Mouse (Mus musculus) MEL (cell line): ENCODE measurements around the gene Gngt2. TPM values are rescaled to one million over a fixed set of nuclear protein-coding genes. Genes with fewer than 3 reads are reported as not detected.

Source experiments
- DNase-seq: peaks from one replicate; pipeline ENCODE4 v3.0.0; 2011; ENCODE audit warnings: low read depth, low spot score
- H3K27ac ChIP-seq: 2 replicates; pipeline ENCODE4 v1.5.1; 2012; ENCODE audit warnings: low read depth, mild to moderate bottlenecking, control low read depth, low read length, moderate library complexity; ENCODE audit not compliant: control insufficient read depth
- H3K27me3 ChIP-seq, 2 experiments: fragments of 150-350 bp in 1 of 2; sonication (generic) in 1 of 2; 2 replicates each; pipeline ENCODE4 v1.6.1; 2012; ENCODE audit warnings: low read length in 2 of 2, mild to moderate bottlenecking in 2 of 2, improper control_type of control experiment in 1 of 2, moderate library complexity in 1 of 2; ENCODE audit not compliant: insufficient read depth in 2 of 2, control insufficient read depth in 1 of 2
- H3K36me3 ChIP-seq, 2 experiments: 2 replicates each; pipeline ENCODE4 v1.6.1; 2012 to 2014; ENCODE audit warnings: low read length in 2 of 2, improper control_type of control experiment in 1 of 2, inconsistent platforms in 1 of 2, mild to moderate bottlenecking in 1 of 2; ENCODE audit not compliant: insufficient read depth in 2 of 2, control insufficient read depth in 1 of 2
- H3K4me1 ChIP-seq, 2 experiments: fragments of 150-350 bp in 1 of 2; sonication (generic) in 1 of 2; 2 replicates each; pipeline ENCODE4 v1.6.1; 2012; ENCODE audit warnings: low read length in 2 of 2, improper control_type of control experiment in 1 of 2, mild to moderate bottlenecking in 1 of 2; ENCODE audit not compliant: insufficient read depth in 2 of 2, control insufficient read depth in 1 of 2
- H3K4me3 ChIP-seq, 2 experiments: fragments of 150-350 bp in 1 of 2; sonication (generic) in 1 of 2; 2 replicates each; pipeline ENCODE4 v1.5.1; 2012; ENCODE audit warnings: low read depth in 2 of 2, low read length in 2 of 2, mild to moderate bottlenecking in 2 of 2, moderate library complexity in 2 of 2, control low read depth in 1 of 2, improper control_type of control experiment in 1 of 2; ENCODE audit not compliant: control insufficient read depth in 1 of 2, insufficient read depth in 1 of 2
- H3K79me2 ChIP-seq: 2 replicates; pipeline ENCODE4 v1.6.1; 2012; ENCODE audit warnings: mild to moderate bottlenecking, low read length, moderate library complexity; ENCODE audit not compliant: control insufficient read depth, poor library complexity, insufficient read depth
- H3K9ac ChIP-seq: 2 replicates; pipeline ENCODE4 v1.6.1; 2012; ENCODE audit warnings: low read depth, mild to moderate bottlenecking, control low read depth, low read length, moderate library complexity; ENCODE audit not compliant: control insufficient read depth, poor library complexity, severe bottlenecking
- H3K9me3 ChIP-seq: fragments of 150-350 bp; sonication (generic); replicated peaks from 2 replicates; pipeline ENCODE4 v1.6.1; 2012; ENCODE audit warnings: mild to moderate bottlenecking, low read length, improper control_type of control experiment, moderate library complexity; ENCODE audit not compliant: insufficient read depth
- BHLHE40 ChIP-seq: IDR thresholded peaks from 2 replicates; pipeline ENCODE4 v1.6.1; 2012; ENCODE audit warnings: low read depth, mild to moderate bottlenecking, inconsistent platforms, low read length, improper control_type of control experiment, borderline replicate concordance
- CHD1 ChIP-seq: IDR thresholded peaks from 2 replicates; pipeline ENCODE4 v1.6.1; 2012; ENCODE audit warnings: low read depth, mild to moderate bottlenecking, inconsistent platforms, low read length, improper control_type of control experiment
- CTCF ChIP-seq, 3 experiments: IDR thresholded peaks in 2 of 3; conservative IDR thresholded peaks in 1 of 3; 2 replicates each; pipeline ENCODE4 v1.5.1; 2011 to 2012; ENCODE audit warnings: low read length in 3 of 3, low read depth in 2 of 3, mild to moderate bottlenecking in 2 of 3, improper control_type of control experiment in 1 of 3, inconsistent platforms in 1 of 3, mixed read lengths in 1 of 3, moderate library complexity in 1 of 3; ENCODE audit not compliant: control insufficient read depth in 1 of 3, insufficient read depth in 1 of 3, poor library complexity in 1 of 3, severe bottlenecking in 1 of 3
- E2F4 ChIP-seq: IDR thresholded peaks from 2 replicates; pipeline ENCODE4 v1.6.1; 2011; ENCODE audit warnings: low read depth, low read length, improper control_type of control experiment, borderline replicate concordance
- ELF1 ChIP-seq: IDR thresholded peaks from 2 replicates; pipeline ENCODE4 v1.6.1; 2014; ENCODE audit warnings: low read depth, mild to moderate bottlenecking, inconsistent platforms, low read length, improper control_type of control experiment, moderate library complexity
- EP300 ChIP-seq, 2 experiments: IDR thresholded peaks; 2 replicates each; pipeline ENCODE4 v1.6.1; 2011; ENCODE audit warnings: improper control_type of control experiment in 2 of 2, low read length in 2 of 2, low read depth in 1 of 2, mild to moderate bottlenecking in 1 of 2
- HCFC1 ChIP-seq: IDR thresholded peaks from 2 replicates; pipeline ENCODE4 v1.6.1; 2012; ENCODE audit warnings: low read depth, mild to moderate bottlenecking, inconsistent platforms, low read length, improper control_type of control experiment, moderate library complexity
- JUND ChIP-seq: IDR thresholded peaks from 2 replicates; pipeline ENCODE4 v1.6.1; 2011; ENCODE audit warnings: low read depth, mild to moderate bottlenecking, improper control_type of control experiment, low read length
- KAT2A ChIP-seq: conservative IDR thresholded peaks from 2 replicates; pipeline ENCODE4 v1.6.1; 2012; ENCODE audit warnings: low read depth, low read length, improper control_type of control experiment, inconsistent platforms
- MAZ ChIP-seq: IDR thresholded peaks from 2 replicates; pipeline ENCODE4 v1.6.1; 2012; ENCODE audit warnings: low read depth, mild to moderate bottlenecking, inconsistent platforms, low read length, improper control_type of control experiment
- MYB ChIP-seq: IDR thresholded peaks from 2 replicates; pipeline ENCODE4 v1.6.1; 2011; ENCODE audit warnings: mild to moderate bottlenecking, low read depth, low read length, improper control_type of control experiment
- MYC ChIP-seq: IDR thresholded peaks from 2 replicates; pipeline ENCODE4 v1.6.1; 2011; ENCODE audit warnings: low read depth, mild to moderate bottlenecking, low read length, improper control_type of control experiment, moderate library complexity
- NELFE ChIP-seq: IDR thresholded peaks from 2 replicates; pipeline ENCODE4 v1.6.1; 2011; ENCODE audit warnings: low read depth, low read length, improper control_type of control experiment
- NRF1 ChIP-seq: IDR thresholded peaks from 2 replicates; pipeline ENCODE4 v1.6.1; 2014; ENCODE audit warnings: low read depth, mild to moderate bottlenecking, inconsistent platforms, low read length, improper control_type of control experiment, moderate library complexity; ENCODE audit not compliant: poor library complexity, insufficient read depth, severe bottlenecking
- POLR2A ChIP-seq, 2 experiments: IDR thresholded peaks; 2 replicates each; pipeline ENCODE4 v1.6.1; 2011 to 2012; ENCODE audit warnings: low read length in 2 of 2, mild to moderate bottlenecking in 2 of 2, control low read depth in 1 of 2, improper control_type of control experiment in 1 of 2, low read depth in 1 of 2, moderate library complexity in 1 of 2; ENCODE audit not compliant: control insufficient read depth in 1 of 2, insufficient read depth in 1 of 2, poor library complexity in 1 of 2
- POLR2AphosphoS2 ChIP-seq: IDR thresholded peaks from 2 replicates; pipeline ENCODE4 v1.6.1; 2011; ENCODE audit warnings: low read length, improper control_type of control experiment
- POLR2AphosphoS5 ChIP-seq: IDR thresholded peaks from 2 replicates; pipeline ENCODE4 v1.6.1; 2012; ENCODE audit warnings: low read depth, borderline replicate concordance, mild to moderate bottlenecking, inconsistent platforms, low read length, moderate library complexity, mixed read lengths
- RCOR1 ChIP-seq: IDR thresholded peaks from 2 replicates; pipeline ENCODE4 v1.6.1; 2012; ENCODE audit warnings: low read depth, mild to moderate bottlenecking, inconsistent platforms, low read length, improper control_type of control experiment
- SIN3A ChIP-seq: IDR thresholded peaks from 2 replicates; pipeline ENCODE4 v1.6.1; 2012; ENCODE audit warnings: low read length, improper control_type of control experiment, inconsistent platforms
- SMC3 ChIP-seq: IDR thresholded peaks from 2 replicates; pipeline ENCODE4 v1.6.1; 2011; ENCODE audit warnings: low read depth, low read length, improper control_type of control experiment
- TAL1 ChIP-seq: IDR thresholded peaks from 2 replicates; pipeline ENCODE4 v1.6.1; 2012; ENCODE audit warnings: mild to moderate bottlenecking, inconsistent platforms, low read length, moderate library complexity, mixed read lengths
- TBP ChIP-seq: IDR thresholded peaks from 2 replicates; pipeline ENCODE4 v1.8.0; 2011; ENCODE audit warnings: low read depth, low read length, improper control_type of control experiment
- TCF12 ChIP-seq: IDR thresholded peaks from 2 replicates; pipeline ENCODE4 v1.6.1; 2014; ENCODE audit warnings: low read depth, mild to moderate bottlenecking, inconsistent platforms, low read length, improper control_type of control experiment, moderate library complexity
- USF2 ChIP-seq, 2 experiments: IDR thresholded peaks; 2 replicates each; pipeline ENCODE4 v1.6.1; 2011 to 2012; ENCODE audit warnings: improper control_type of control experiment in 2 of 2, low read length in 2 of 2, borderline replicate concordance in 1 of 2, inconsistent platforms in 1 of 2, low read depth in 1 of 2, mild to moderate bottlenecking in 1 of 2; ENCODE audit not compliant: insufficient read depth in 1 of 2
- ZC3H11A ChIP-seq: IDR thresholded peaks from 2 replicates; pipeline ENCODE4 v1.6.1; 2012; ENCODE audit warnings: low read depth, mild to moderate bottlenecking, inconsistent platforms, low read length, improper control_type of control experiment
- ZMIZ1 ChIP-seq: IDR thresholded peaks from 2 replicates; pipeline ENCODE4 v1.6.1; 2012; ENCODE audit warnings: low read depth, mild to moderate bottlenecking, inconsistent platforms, low read length, improper control_type of control experiment, moderate library complexity
- polyA plus RNA-seq, 2 experiments: library from polyadenylated mRNA; stranded (reverse) in 1 of 2; unstranded in 1 of 2; fragments of >175 nt in 1 of 2; fragments of >200 nt in 1 of 2; gene quantifications; 2 replicates each; pipeline versions ENCODE4 v1.2.1 to v1.2.4; 2012; ENCODE audit warnings: low replicate concordance in 2 of 2, low read depth in 1 of 2; ENCODE audit not compliant: insufficient read length in 2 of 2, insufficient read depth in 1 of 2, missing spikeins in 1 of 2
- total RNA-seq: library from RNA; depleted of rRNA; stranded (reverse); fragments of 300-350 nt; gene quantifications from 2 replicates; pipeline ENCODE4 v1.2.3, GENCODE M21; 2012

Gene Gngt2
- total and polyA plus RNA-seq, 3 experiments: 23.5 to 25.9 TPM; not detected in 1

DNA sequence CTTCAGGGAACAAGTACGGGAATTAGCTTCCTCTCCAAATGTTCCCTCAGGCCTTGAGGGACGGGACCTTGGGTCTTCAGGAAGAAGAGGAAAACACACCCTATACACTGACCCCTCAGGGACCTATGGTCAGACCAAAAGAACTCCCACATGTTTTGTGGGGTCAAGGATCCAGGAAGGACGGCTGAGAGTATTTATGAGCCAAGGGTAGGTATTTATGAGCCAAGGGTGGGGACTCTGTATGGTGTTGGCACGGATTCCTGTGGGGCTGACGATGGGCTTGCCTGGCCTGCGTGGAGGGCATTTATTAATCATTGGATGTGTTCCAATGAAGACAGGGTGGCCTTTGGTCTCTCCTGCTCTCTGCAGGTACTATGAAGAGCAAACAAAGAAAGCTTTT, 583 bp upstream of the Gngt2 start (continued):
- no peak for TF ChIP-seq E2F4
- TF ChIP-seq, all 39 proteins: peak for 0

DNA sequence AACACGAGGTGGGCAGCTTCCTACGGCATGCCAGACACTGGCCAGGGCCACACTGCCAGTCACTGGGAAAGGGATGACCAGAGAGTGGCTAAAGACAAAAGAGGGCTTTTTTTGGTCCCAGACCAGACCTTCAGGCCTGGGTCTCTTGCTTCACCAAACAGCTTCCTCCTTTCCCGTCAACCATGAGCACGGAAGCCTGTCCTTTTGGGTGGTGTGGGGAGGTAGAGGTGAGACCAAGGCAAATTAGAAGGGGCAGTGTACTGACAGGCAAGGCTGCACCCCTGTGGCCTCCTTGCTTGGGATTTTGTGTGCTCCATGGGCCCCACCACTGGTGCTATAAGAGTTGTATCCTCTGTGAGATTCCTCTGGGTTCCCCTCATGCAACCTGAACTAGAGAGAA, 1.6 kb downstream of the Gngt2 start:
- DNase-seq: no peak

DNA sequence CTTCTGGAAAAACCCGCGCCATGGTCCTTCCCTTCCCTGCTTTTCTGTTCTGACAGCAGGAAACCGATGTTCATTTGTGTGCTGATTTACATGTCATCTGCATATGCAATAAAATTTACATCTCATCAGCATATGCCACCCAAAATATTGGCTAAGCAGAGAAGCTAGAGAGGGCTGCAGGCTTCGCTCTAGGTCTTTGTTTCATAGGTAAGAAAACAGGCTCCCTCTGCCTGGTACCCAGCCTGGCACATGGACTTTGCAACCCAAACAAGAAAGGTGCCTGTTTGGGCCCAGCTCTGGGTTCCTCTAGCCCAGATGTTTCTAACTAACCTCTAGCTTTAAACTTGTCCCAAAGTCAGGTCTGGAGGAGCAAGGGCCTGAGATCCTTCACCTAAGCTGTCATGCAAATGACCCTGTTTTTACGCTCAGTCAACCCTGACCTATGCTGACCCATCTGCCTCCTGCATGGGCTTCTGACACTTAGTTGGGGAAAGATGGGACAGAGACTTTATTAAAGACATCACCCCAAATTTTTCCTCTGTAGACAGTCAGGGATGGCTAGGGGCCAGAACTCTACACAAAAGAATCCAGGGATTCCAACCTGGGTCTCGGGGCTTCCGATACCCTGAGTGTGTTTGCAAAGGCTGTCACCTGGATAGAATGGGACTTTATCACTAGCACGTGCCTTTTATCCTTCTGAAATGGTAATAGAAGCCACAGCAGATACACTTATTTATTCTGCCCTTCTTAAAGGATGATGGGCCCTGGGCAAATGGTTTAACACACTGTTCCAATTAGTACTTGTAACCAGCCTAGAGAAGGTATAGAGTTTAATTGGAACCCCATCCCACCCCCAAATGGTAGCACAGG, 2.2 kb downstream of the Gngt2 start:
- no peak overlapping the region for H3K9ac ChIP-seq
- peak; percentile 29 for DNase-seq
- no peaks in the 10 kb centered on the region for H3K9me3 ChIP-seq
- H3K27me3 ChIP-seq: no peaks in the 10 kb centered on the region
- peaks cover 20 to 60% of the 10 kb centered on the region in 2 experiments for H3K4me1 ChIP-seq
- H3K27ac ChIP-seq: no peak overlapping the region
- no peak for TF ChIP-seq ZC3H11A
- TF ChIP-seq TBP: peak; percentile 69; the same call in 1 of the 2 replicates
- no peak for TF ChIP-seq KAT2A
- TF ChIP-seq TAL1: no peak
- no peak for TF ChIP-seq MYC
- TF ChIP-seq BHLHE40: no peak
- no peak for TF ChIP-seq HCFC1
- peak in 1 of 2 experiments; percentile 35; a peak in 1 of 4 replicates for TF ChIP-seq POLR2A (IDR thresholded peaks at IDR 0.05; ENCODE audit: control insufficient read depth in 1 of 2, insufficient read depth in 1 of 2, low read depth in 1 of 2, low read length in 2 of 2, poor library complexity in 1 of 2)
- no peak for TF ChIP-seq RCOR1
- peak; percentile 60 for TF ChIP-seq MYB
- no peak for TF ChIP-seq CHD1
- no peak for TF ChIP-seq NELFE
- TF ChIP-seq ELF1: no peak
- no peak for TF ChIP-seq ZMIZ1
- TF ChIP-seq SMC3: no peak
- TF ChIP-seq NRF1: no peak
- H3K79me2 ChIP-seq: no peaks in the 10 kb centered on the region; the same call in 1 of the 2 replicates
- no peak overlapping the region for H3K4me3 ChIP-seq
- peaks cover 0 to 32% of the 10 kb centered on the region in 2 experiments; a peak in 2 of 4 replicates for H3K36me3 ChIP-seq

More for the DNA sequence above, 1.6 kb downstream of the Gngt2 start:
- H3K79me2 ChIP-seq: no peaks in the 10 kb centered on the region; the same call in 1 of the 2 replicates
- TF ChIP-seq POLR2AphosphoS5 (no peak), NELFE (no peak), SMC3 (no peak), USF2 (IDR thresholded peaks at IDR 0.05; ENCODE audit: borderline replicate concordance in 1 of 2, insufficient read depth in 1 of 2, low read depth in 1 of 2, low read length in 2 of 2) (no peak), SIN3A (0 out of 2 replicates have a peak, but pooled peaks have one; percentile 31), CHD1 (no peak), POLR2AphosphoS2 (no peak), EP300 (IDR thresholded peaks at IDR 0.05; ENCODE audit: low read depth in 1 of 2, low read length in 2 of 2) (0 out of 4 replicates have a peak, but pooled peaks of 1 of the 2 experiments have one; percentile 15), JUND (no peak), NRF1 (no peak), HCFC1 (no peak), CTCF (IDR thresholded peaks at IDR 0.05 in 2 of 3, conservative IDR thresholded peaks at IDR 0.05 in 1 of 3; ENCODE audit: control insufficient read depth in 1 of 3, insufficient read depth in 1 of 3, low read depth in 2 of 3, low read length in 3 of 3, poor library complexity in 1 of 3, severe bottlenecking in 1 of 3) (no peak), RCOR1 (no peak), TAL1 (no peak), TCF12 (no peak), ELF1 (no peak), MAZ (no peak), ZMIZ1 (no peak)
- TF ChIP-seq, all 39 proteins: peak for 2
- H3K27ac ChIP-seq: no peak overlapping the region
- H3K27me3 ChIP-seq: no peaks in the 10 kb centered on the region
- H3K4me3 ChIP-seq: no peak overlapping the region
- H3K9me3 ChIP-seq: no peaks in the 10 kb centered on the region
- no peak overlapping the region for H3K9ac ChIP-seq
- peaks cover 0 to 32% of the 10 kb centered on the region in 2 experiments; a peak in 2 of 4 replicates for H3K36me3 ChIP-seq
- H3K4me1 ChIP-seq: peaks cover 22 to 62% of the 10 kb centered on the region in 2 experiments
